Mouse (Mus musculus) layer of hippocampus, postnatal 14 days (tissue): ENCODE results near the gene Zmiz1. TPM values are rescaled to one million over a fixed set of nuclear protein-coding genes. Genes with fewer than 3 reads are reported as not detected.
A peak's percentile ranks its signal among the peaks of the same experiment; 100 is the strongest.

ENCODE experiments used
- DNase-seq, 2 experiments: peaks; one replicate each; pipeline ENCODE4 v3.0.0; 2021 to 2022; ENCODE audit warnings: low spot score in 2 of 2, mixed read lengths in 1 of 2
- total RNA-seq, 2 experiments: library from RNA; stranded (reverse); gene quantifications; 2 replicates each; pipeline ENCODE4 v1.2.3; 2021

The Zmiz1 gene
- total RNA-seq, 2 experiments from 2014 or later: 104 to 105 TPM

DNA sequence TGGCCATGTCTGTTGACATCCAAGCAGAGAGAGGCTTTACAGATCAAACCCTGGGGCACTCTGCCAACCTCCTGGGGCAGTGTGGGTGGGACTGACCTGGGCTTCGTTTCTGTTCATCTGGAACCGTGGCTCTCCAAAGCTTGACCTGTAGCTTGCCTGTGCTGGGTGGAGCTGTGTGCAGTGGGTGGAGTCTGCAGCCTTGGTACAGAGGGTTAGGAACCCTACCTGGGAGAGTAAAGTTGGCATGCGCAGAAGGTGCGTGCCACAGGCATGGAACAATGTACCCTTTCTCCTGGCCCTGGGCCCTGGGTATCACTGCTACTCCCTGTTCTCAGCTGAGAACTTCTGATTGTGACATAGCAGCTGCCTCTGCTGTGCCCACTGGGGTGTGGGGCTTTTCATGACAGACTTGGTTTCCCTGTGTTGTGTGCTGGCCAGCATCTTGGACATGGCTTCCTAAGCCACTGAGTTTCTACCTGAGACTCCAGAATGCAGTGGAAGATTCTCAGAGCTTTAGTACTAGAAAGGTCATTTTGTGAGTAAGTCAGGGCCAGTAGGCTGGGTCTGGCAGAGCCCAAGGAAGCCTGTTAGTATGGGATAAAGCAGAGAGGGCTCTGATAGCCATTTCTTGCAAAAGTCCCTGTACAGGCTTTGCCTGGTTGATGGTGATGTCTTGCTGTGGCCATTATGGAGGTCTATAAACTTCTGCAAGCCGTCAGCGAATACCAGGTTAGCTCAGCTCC is 30.5 kb downstream of the Zmiz1 start:
- DNase-seq: no peak

DNA sequence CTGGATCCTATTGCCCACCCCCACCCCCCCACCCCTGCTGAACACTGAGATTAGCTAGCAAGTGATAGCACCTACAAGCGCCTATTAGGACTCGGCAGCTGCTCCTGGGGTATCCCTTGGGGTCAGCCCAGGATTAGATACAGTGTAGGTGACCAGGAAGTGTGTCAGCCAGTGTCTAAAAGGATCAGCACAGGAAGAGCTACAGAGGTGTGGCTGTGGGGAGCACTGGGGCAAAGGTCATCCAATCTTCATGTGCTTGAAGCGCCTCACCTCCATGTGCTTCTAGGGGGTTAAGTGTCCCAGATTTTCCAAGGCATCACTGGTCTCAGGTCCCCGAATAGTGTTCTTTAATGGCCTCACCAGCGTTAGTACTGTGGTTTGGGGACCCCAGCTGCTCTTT is 33.0 kb downstream of the Zmiz1 start:
- no peak for DNase-seq

DNA sequence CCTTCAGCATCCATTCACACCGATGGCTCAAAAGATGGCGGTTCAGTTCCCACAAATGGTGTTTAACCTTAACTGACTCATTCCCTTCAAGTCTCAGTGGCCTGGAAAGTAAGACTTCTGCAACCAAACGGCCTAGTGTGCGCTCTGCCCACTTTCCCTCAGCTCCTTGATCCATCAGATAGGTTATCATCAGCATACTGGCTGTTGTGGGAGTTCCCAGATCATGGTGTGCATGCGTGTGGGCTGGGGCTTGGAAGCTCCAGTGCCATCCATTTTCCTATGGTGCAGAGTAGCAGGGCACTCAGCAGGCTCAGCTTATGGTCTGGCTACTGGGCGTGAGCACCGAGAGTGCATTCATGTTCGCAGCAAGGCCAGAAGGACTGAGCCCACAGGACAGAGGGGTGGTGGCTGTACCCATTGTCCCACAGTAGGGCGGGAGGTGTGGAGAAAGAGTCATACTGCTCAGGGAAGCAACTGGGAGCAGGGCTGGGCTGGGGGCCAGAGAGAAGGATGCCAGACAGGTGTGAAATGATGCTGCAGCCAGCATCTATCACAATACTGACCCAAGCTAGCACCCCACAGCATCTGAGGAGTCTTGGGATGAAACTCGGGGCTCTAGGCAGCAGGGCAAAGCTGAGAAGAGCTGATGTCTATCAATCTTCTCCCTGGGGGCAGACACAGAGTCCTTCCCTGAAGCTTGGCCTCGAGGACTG is 33.7 kb downstream of the Zmiz1 start:
- DNase-seq: no peak

DNA sequence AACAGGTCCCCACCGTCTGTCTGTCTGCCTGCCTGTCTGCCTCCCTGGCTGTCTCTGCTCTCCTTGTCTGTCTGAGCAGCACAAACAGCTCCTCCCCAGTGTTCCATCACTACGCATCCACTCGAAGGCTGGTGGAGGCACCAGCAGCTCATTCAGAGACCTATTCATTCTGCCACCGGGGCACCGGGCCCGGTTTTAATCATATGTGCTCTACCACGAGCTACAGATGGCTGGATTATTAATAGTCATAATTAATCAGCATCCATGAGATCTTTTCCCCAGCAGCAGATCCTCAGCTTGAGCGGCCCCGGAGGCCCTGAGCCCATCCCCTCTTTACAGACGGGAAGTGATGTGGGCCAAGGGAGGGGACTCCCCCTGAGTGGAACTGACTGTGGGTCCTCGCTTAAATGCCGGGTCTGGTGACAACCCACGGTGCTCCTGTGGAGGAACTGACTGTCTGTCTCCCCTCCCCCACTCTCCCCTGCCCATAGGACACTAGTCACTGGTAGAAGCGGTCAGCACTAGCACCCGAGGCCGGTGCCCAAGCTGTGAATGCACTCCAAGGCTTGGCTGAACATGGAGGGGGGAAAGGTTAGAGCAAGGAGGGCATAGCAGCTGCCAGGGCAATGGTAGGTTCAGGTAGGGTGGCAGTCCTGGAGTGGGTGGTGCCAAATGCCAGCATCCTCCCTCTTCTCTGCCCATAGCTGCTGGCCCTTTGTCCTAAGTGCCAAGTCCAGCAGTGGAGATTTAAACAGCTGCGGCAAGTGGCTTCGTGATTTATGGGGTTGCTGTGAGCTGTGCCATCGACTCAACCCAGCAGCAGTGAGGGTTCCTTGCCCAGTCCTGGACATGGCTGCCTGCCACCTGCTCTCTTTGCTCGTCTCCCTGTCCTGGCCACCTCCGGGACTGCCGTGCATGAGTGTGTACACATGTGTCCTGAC is 34.6 kb downstream of the Zmiz1 start:
- DNase-seq: peak; percentile 71 to 85

DNA sequence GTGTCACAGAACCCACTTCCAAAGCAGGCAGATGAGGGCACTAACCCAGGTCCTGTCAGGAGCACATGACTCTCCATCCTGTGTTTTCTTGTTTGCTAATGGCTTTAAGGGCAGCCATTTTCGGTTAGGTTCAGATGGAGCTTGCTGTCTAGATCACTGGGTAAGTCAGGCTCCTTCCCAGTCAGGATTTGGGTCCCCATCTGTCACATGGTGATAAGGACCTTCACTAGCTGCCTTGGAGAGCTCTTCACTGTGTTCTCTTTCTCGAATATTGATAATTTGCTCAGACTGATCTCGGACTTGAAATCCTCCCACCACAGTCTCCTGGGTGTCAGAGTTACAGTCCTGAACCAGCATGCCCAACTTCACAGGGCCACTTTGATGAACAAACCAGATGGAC is 35.8 kb downstream of the Zmiz1 start:
- DNase-seq: no peak

DNA sequence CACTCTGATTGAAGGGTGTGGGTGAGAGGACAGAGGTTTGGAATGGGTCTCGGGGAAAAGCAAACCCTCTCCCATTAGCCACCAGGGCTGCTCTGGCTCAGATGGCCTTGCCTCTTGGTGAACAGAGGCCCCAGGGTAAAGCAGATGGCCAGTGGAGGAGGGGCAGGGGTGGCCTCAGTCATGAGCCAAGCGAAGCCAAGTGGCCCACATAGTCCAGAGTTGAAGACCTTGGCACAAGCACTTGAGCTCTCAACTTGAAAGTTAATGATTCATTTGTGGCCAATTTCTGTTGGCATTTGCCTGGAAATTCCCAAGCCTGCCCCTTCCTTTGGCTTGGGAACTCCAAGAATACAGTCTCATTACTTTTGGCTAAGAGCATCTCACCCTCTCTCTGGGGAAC is 37.1 kb downstream of the Zmiz1 start:
- DNase-seq: peak in 1 of 2 experiments; percentile 79

DNA sequence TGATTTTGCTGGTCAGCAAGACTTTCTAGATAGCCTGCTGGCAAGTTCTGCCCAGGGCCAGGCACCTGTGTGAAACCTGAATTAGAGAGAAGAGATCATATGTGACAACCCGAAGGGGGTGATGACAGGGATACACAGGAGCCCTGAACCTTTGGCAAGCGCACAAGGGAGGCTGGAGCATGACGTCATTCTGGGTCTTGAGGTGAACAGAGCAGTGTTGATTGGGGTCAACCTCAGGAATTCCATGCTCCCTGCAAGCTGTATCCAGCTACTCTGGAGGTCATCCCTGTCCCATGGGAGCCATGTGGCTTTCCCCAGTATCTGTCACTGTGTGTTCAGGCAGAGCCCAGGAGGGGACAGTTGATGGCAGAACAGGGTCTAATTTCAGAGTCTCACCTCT is 38.0 kb downstream of the Zmiz1 start:
- no peak for DNase-seq

DNA sequence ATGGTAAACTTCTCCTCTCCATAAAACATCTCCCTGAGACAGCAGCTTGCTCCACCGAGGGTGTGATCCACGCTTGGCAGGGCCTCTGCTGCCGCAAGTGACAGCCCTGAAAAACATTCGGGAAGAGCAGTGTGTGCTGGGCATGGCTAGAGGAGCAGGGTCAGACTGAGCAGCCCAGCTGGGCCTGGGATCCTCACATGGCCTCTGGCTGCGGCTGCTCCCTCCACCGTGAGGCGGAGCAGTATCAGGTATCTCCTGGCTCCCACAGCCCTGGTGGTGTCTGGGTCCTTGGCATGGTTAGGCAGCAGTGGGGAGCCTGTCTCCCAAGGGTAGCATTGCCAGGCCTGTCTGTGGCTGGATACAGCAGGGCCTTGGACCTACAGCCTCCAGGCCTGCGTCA is 38.6 kb downstream of the Zmiz1 start:
- DNase-seq: no peak

DNA sequence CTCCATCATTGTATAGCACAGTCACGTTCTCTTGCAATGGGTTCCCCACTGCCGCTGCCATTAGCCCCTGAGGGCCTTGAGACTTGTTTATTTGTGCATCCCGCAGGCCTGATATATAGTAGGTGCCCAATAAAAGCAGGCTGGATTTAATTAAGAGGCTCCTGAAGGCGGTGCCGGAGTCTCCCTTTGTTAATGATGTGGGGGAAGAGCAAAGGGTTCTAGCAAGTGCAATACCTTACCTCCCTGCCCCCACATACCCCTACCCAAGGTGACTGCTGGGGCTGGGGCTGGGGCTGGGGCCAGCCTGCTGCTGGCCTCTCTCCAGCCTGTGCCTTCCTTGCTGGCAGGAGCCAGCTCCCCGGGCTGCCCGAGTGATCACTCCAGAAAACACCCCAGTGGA is 39.4 kb downstream of the Zmiz1 start:
- no peak for DNase-seq

DNA sequence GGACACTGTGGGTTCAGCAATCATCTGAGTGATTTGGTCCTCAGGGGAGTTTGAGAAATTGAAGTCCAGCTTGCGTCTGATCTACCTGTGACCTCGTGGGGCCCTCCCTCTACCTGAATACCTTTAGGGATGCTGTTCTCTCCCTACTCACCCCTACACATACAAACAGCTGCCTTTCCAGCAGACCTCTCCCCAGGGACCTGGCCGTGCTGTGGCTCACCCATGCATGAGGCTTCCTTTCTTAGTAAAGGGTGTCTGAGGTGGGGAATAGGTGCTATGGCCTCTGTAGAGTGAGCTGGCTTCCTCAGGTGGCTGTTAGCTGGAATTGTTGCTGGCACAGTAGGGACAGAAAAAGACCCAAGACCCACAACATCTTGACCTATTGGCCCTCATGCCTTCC is 40.5 kb downstream of the Zmiz1 start:
- DNase-seq: no peak

DNA sequence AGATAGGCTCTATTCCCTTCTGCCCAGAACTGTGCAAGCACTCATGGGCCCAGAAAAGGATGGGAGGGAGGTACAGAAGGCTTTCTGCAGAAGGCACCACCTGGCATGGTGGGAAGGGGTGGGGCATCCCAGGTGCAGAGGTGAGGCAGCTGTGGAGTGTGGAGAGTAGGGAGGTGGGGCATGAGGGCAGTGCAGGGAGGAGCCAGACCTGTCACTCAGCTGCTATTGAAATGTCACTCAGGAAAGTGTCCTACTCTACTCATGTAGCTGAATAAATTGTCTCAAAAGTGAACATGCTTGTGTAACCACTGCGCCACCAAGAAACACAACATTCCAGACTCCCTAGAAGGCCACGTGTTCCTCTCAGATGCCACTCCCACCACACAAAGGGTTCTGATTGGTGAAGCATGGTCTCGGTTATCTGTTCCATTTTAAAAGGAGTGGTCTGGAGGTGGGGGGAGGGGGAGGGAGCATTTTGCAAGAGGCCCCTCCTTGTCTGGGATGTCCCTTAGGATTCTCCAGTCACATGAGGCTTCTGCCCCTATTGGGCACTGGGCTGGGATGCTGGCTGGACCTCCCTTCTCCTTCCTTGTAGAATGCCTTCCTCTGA is 41.6 kb downstream of the Zmiz1 start:
- DNase-seq: no peak

DNA sequence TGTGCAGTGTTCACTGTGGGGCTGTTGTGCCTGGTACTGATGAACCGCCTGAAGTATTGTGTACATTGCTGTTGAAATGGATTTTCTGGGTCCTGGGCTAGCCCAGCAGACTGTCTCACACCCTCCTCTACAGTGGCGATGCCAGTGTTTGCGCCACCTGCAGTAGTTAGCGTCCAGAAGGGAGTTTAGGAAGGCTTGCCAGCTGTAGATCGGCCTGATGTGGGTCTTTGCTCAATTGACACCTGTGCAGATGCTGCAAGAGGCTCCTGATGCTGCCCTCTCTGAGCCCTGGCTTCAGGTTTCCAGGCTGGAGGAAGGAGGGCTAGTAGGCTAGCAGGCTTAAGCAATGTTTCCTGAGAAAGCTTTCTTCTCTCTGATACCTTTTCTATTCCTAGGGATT is 42.5 kb downstream of the Zmiz1 start:
- DNase-seq: no peak

DNA sequence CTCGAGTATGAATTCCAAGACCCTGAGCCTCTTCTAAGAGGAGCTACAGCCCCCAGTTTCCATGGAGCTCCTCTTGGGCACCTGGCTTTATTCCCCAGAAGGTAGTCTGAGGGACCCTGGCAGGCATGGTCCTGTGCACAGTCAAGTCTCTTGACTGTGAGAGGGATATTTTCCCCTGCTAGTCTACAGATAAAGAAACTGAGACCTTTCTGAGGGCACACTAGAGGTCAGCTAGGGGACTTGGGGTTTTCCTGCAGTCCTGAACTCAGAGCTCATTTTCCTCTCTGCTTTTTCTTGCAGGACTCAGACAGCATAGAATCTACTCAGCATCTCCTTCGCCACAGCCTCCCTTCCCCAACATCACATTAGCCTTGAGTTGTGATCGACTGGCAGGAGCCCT is 43.4 kb downstream of the Zmiz1 start:
- no peak for DNase-seq

DNA sequence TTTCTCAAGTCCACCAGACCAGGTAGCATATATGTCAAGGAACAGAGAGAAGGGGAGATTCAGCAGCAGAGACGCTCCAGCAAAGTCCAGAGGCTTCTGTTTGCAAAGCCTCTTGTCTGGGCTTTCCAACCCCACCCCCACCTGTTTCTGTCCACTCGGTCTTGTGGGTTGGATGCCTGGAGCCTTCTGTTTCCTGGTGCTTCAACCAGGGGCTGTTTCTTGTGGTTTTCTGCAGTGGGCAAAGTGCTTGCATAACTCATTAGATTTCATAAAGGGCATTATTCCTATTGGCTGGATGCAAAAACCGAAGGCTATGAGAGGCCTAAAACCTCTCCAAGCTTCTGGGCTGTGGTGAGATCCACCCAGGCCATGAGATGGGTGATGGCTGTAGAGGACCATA is 45.3 kb downstream of the Zmiz1 start:
- DNase-seq: no peak

DNA sequence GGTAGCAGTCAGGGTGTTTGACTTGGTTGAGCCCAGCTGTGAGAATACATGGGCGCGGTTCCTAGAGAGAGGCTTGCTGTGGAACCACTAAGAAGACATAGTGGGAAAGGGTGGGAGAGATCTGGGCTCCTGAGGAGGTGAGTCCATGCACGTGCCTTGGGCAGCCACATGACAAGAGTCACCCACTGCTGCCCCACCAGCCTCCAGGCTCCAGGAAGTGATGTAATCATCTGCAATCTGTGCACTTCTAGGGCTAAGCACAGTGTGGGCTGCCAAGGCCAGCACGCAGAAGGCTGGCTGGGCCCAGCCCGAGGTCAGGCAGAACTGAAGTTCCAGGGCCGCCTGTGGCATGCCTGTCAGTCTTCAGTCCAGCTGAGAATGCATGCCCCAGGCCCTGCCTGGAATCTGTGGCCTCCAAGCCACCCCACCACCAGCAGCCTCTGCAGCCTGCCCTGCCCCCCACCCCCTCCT is 46.3 kb downstream of the Zmiz1 start:
- DNase-seq: no peak

DNA sequence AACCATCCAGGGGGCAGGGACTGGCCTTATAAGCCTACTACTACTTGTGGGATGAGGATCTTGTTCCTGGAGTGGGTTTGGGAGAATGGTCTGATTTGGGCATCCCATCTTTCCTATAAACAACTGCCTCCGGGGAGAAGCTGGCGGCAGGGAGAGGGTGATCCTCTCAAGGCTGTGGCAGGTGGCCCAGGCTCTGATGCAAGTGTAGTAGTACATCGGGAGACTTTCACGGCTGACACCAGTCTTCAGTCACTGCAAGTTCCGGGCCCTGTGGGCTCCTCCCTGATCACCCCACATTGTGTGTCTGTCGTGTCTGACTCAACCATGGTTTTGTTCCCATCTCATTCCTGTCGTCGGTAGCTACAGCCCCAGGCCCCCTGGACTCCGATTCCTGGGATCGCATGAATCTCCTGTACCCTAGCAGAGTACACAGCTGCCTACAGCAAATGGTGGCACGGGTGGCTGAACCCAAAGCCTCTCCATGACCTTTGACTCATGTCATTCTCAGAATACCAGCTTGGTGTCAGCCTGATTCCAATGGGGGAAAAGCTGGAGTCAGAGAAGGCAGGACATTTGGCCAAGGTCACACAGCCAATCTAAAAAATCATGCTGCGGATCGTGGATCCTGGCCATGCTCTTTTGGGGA is 49.2 kb downstream of the Zmiz1 start:
- no peak for DNase-seq

DNA sequence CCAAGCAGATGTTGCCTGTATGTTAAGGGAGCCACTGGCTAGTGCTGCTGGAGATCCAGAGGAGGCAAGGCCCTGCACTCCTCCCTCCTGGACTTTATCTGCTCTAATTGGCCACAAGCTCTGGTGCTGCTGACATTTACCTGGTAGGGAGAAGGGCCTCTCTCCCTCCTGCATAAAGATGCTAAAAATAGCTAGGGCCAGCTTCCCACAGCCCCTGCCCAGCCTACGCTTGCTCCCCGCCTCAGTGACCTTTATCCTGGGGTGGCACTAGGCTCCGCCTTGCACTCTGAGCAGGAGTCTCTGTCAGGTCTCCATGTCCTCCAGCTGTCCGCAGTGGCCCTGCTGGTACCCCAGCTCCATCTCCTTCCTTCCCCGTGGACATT is 49.8 kb downstream of the Zmiz1 start:
- DNase-seq: no peak

DNA sequence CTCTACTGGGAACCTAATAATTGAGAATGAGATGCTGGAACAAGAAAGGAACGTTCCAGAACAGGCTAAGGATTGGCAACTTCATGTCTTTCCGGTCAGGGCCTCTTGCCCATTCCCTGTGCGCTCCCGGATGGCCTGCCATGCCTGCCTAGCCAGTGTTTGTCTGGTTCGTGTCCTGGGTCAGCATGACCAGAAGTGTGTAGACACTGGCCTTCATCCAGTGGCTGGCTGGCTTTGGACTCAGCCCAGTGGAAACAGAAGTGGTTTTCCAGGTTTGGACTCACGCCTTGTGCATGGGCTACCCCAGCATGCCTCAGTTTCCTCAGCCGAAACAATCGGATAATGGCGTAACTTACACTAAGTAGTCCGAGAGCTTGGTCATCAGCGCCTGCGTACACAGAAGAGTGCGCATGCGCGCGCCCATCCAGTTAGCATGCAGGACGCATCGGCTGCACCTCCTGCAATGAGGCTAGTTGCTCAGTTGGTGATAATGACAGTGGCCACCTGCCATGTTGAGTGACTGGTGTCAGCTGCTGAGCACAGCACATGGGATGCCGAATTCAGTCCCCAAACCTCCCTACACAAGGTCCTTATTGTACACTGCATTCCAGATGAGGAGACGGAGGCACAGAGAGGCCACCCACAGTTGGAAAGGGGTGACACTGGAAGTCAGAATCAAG is 50.6 kb downstream of the Zmiz1 start:
- DNase-seq: no peak

DNA sequence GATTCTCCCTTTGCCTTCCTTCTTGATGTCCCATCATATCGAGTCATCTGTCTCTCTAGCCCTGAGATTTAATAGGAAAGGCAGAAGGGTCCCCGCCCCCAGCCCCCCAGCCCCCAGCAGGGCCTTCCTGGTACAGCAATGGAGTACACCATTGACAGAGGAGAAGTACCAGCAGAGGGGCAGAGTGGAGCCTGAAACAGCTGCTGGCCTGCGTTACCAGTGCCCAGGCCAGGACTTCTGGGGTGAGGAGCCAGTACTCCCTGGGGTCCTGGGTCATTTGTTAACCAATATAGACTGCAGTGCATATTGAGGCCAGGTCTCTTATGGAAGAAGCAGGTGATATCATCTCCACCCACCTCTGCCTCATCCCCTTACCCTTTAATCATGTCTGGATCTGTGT is 51.4 kb downstream of the Zmiz1 start:
- no peak for DNase-seq

DNA sequence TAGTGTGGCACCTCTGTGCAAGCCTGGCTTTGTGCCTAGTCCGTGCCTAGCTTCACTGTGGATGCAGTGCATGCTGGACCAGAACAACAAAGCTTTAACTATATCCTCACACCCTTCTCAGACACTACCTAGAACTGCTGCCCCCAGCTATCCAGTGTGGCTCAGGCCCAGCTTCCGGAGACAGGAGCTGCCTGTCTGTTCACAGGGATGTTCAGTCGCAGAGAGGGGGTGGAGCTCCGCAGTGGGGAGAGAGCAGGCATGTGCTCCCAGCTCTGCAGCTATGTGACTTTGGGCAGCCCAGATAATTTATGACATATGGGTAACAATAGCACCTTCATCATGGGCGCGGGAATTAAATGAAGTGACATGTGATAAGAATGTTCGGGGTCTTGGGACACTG is 52.0 kb downstream of the Zmiz1 start:
- no peak for DNase-seq
